Mouse (Mus musculus): ENCODE data around the gene Hist2h2ac.
A peak's percentile ranks its signal among the peaks of the same experiment; 100 is the strongest.
"Not testable (repeated sequence)": the region's sequence is repeated elsewhere in the genome, so short reads cannot be mapped to it uniquely, and the experiment has no call there.

The Hist2h2ac gene

GRCm38 (mm10) chr3:96220765-96221639 lies at the start of gene Hist2h2ac, which contains the start of gene Hist2h2be:
TSS of gene Hist2h2ac (minus strand) at chr3:96220880.
TSS of gene Hist2h2be (plus strand) at chr3:96221119.
- peak; percentile 94 for DNase-seq (ENCODE audit: low read depth)

GRCm38 (mm10) chr3:96269511-96270474 lies 49.1 kb upstream of the Hist2h2ac start, which contains the start of gene Hist2h2bb:
TSS of gene Hist2h2bb (plus strand) at chr3:96269752.
- DNase-seq (ENCODE audit: low read depth), result peak; percentile 97

- not testable (repeated sequence) for DNase-seq (ENCODE audit: low read depth)
Measured at GRCm38 (mm10) chr3:96268776-96269378, 48.2 kb upstream of the Hist2h2ac start.

- DNase-seq (ENCODE audit: low read depth), result peak; percentile 91
Measured at GRCm38 (mm10) chr3:96268051-96268775, 47.5 kb upstream of the Hist2h2ac start, which contains the start of gene Hist2h3b. TSS of gene Hist2h3b (plus strand) at chr3:96268654.

- DNase-seq (ENCODE audit: low read depth), result no peak
Measured at GRCm38 (mm10) chr3:96267541-96267940, 46.9 kb upstream of the Hist2h2ac start.

- DNase-seq (ENCODE audit: low read depth), result no peak
Measured at GRCm38 (mm10) chr3:96266132-96266710, 45.5 kb upstream of the Hist2h2ac start.

- DNase-seq (ENCODE audit: low read depth), result peak; percentile 37
Measured at GRCm38 (mm10) chr3:96264404-96264949, 43.8 kb upstream of the Hist2h2ac start.

- peak; percentile 65 for DNase-seq (ENCODE audit: low read depth)
Measured at GRCm38 (mm10) chr3:96263558-96264403, 43.1 kb upstream of the Hist2h2ac start.

- DNase-seq (ENCODE audit: low read depth), result peak; percentile 97
Measured at GRCm38 (mm10) chr3:96262979-96263550, 42.4 kb upstream of the Hist2h2ac start, which contains the start of gene Hist2h4. TSS of gene Hist2h4 (minus strand) at chr3:96263311.

- DNase-seq (ENCODE audit: low read depth), result peak; percentile 91
Measured at GRCm38 (mm10) chr3:96262216-96262875, 41.7 kb upstream of the Hist2h2ac start.

GRCm38 (mm10) chr3:96261623-96262022 lies 40.9 kb upstream of the Hist2h2ac start:
- peak; percentile 42 for DNase-seq (ENCODE audit: low read depth)

GRCm38 (mm10) chr3:96260220-96260619 lies 39.5 kb upstream of the Hist2h2ac start:
- peak; percentile 61 for DNase-seq (ENCODE audit: low read depth)

GRCm38 (mm10) chr3:96257190-96257589 lies 36.5 kb upstream of the Hist2h2ac start:
- DNase-seq (ENCODE audit: low read depth), result no peak

- DNase-seq (ENCODE audit: low read depth), result no peak
Measured at GRCm38 (mm10) chr3:96255926-96256593, 35.4 kb upstream of the Hist2h2ac start.

- DNase-seq (ENCODE audit: low read depth), result no peak
Measured at GRCm38 (mm10) chr3:96254683-96255355, 34.1 kb upstream of the Hist2h2ac start.

GRCm38 (mm10) chr3:96251787-96252186 lies 31.1 kb upstream of the Hist2h2ac start:
- DNase-seq (ENCODE audit: low read depth), result no peak

GRCm38 (mm10) chr3:96250890-96251289 lies 30.2 kb upstream of the Hist2h2ac start:
- no peak for DNase-seq (ENCODE audit: low read depth)
